Mouse (Mus musculus) forebrain, embryonic 12.5 days (tissue): ENCODE measurements around the gene Vav3. TPM values are rescaled to one million over a fixed set of nuclear protein-coding genes. Genes with fewer than 3 reads are reported as not detected.

Source experiments
- ATAC-seq: fragments of 200-750 bp; cut with Nextera tagmentation; 2 replicates; pipeline ENCODE4 v1.8.0; 2017; ENCODE audit warnings: moderate TSS enrichment; ENCODE audit not compliant: low FRiP score
- H3K27ac ChIP-seq: fragments of 300-500 bp; sonication (generic); 2 replicates; pipeline ENCODE4 v1.5.1; 2016; ENCODE audit warnings: mild to moderate bottlenecking
- H3K27me3 ChIP-seq: fragments of 300-500 bp; sonication (generic); 2 replicates; pipeline ENCODE4 v1.6.1; 2016; ENCODE audit warnings: mild to moderate bottlenecking
- H3K36me3 ChIP-seq: fragments of 300-500 bp; sonication (generic); replicated peaks from 2 replicates; pipeline ENCODE4 v1.6.1; 2016; ENCODE audit warnings: mild to moderate bottlenecking
- H3K4me1 ChIP-seq: fragments of 300-500 bp; sonication (generic); 2 replicates; pipeline ENCODE4 v1.6.1; 2016
- H3K4me2 ChIP-seq: fragments of 300-500 bp; sonication (generic); 2 replicates; pipeline ENCODE4 v1.6.1; 2016; ENCODE audit warnings: mild to moderate bottlenecking, moderate library complexity
- H3K4me3 ChIP-seq: fragments of 300-500 bp; sonication (generic); replicated peaks from 2 replicates; pipeline ENCODE4 v1.5.1; 2016; ENCODE audit warnings: mild to moderate bottlenecking
- H3K9ac ChIP-seq: fragments of 300-500 bp; sonication (generic); 2 replicates; pipeline ENCODE4 v1.6.1; 2016; ENCODE audit warnings: mild to moderate bottlenecking
- H3K9me3 ChIP-seq: fragments of 300-500 bp; sonication (generic); 2 replicates; pipeline ENCODE4 v1.6.1; 2016
- WGBS: fragments of 180-500 bp; shearing (Covaris S2); methylation state at CpG from one replicate; pipeline ENCODE4 v1.1.7; 2016; 5-methylcytosine and 5-hydroxymethylcytosine counted together
- polyA plus RNA-seq: library from polyadenylated mRNA; unstranded; fragments of >200 nt; fragmentation: Nextera tagmentation; extraction: Ambion mirVana; gene quantifications from 2 replicates; pipeline ENCODE4 v1.2.1, GENCODE M21; 2016

Gene Vav3
- polyA plus RNA-seq, 1 experiment from 2014 or later, result 10.9 TPM

- no peak overlapping the region for H3K4me2 ChIP-seq
- no peak overlapping the region for H3K4me3 ChIP-seq
- H3K9ac ChIP-seq, result no peak overlapping the region
- no peaks in the 10 kb centered on the region for H3K9me3 ChIP-seq
- no peaks in the 10 kb centered on the region for H3K27me3 ChIP-seq
- H3K36me3 ChIP-seq, result no peaks in the 10 kb centered on the region
- 81% methylated on average over 2 of the region's 2 CpGs for WGBS
- ATAC-seq, result no peak
- no peak overlapping the region for H3K27ac ChIP-seq
- H3K4me1 ChIP-seq, result no peaks in the 10 kb centered on the region
Observed at GRCm38 (mm10) chr3:109623770-109624169, 283.3 kb downstream of the Vav3 start.

DNA sequence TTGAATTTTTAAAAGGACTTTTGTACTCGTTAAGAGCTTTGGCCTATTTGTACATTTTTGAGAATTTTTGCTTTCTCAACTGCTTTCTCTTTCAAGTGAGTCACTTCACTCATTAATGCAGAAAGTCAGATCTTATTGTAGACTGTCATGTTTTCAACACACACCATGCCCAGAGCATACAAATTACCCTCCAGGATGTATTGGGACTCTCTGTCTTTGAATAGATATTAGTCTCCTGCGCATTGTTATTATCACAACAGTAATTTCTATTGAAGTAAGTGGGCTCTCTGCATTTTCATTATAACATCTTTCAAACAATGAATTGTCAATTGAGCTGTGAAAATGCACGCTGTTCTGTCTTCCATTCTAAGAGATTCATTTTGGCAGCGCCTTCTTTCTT lies 295.6 kb downstream of the Vav3 start:
- ATAC-seq, result no peak; the same call in 1 of the 2 replicates

DNA sequence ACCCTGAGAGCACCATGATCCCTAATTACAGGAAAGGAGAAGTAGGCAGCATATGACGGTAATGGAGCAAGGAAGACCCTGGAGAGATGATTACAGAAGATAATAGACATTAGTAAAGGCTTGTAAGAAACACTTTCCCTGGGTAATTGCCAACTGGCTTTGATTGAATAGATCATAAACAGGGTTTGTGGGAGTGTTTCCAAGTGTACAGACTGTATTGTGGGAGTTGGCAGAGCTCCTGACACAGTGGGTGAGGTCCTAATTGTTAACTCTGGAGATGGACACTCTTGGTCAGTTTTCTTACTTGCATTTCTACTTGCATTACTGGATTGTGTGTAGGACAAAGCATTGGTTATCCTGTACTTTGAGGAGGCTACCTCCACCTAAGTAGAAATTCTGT lies 298.9 kb downstream of the Vav3 start:
- Histone ChIP-seq H3K4me2 (no peak overlapping the region), H3K4me3 (no peak overlapping the region), H3K27ac (no peak overlapping the region), H3K27me3 (no peaks in the 10 kb centered on the region), H3K36me3 (no peaks in the 10 kb centered on the region), H3K9me3 (no peaks in the 10 kb centered on the region), H3K9ac (no peak overlapping the region), H3K4me1 (peaks cover 12% of the 10 kb centered on the region)
- 57% methylated on average over 1 of the region's 1 CpGs for WGBS
- no peak for ATAC-seq

More for the DNA sequence above, 295.6 kb downstream of the Vav3 start:
- Histone ChIP-seq H3K9me3 (no peaks in the 10 kb centered on the region), H3K4me3 (no peak overlapping the region), H3K9ac (no peak overlapping the region), H3K4me2 (no peak overlapping the region), H3K27me3 (no peaks in the 10 kb centered on the region), H3K27ac (no peak overlapping the region), H3K36me3 (no peaks in the 10 kb centered on the region), H3K4me1 (peaks cover 12% of the 10 kb centered on the region)
- 35% methylated on average over 4 of the region's 4 CpGs for WGBS

GRCm38 (mm10) chr3:109640796-109641195 lies 300.3 kb downstream of the Vav3 start:
- ATAC-seq, result no peak
- Histone ChIP-seq H3K4me3 (no peak overlapping the region), H3K27me3 (no peaks in the 10 kb centered on the region), H3K36me3 (no peaks in the 10 kb centered on the region), H3K27ac (no peak overlapping the region), H3K9me3 (no peaks in the 10 kb centered on the region), H3K4me1 (peaks cover 12% of the 10 kb centered on the region), H3K9ac (no peak overlapping the region), H3K4me2 (no peak overlapping the region)
- WGBS, result 79% methylated on average over 4 of the region's 4 CpGs

DNA sequence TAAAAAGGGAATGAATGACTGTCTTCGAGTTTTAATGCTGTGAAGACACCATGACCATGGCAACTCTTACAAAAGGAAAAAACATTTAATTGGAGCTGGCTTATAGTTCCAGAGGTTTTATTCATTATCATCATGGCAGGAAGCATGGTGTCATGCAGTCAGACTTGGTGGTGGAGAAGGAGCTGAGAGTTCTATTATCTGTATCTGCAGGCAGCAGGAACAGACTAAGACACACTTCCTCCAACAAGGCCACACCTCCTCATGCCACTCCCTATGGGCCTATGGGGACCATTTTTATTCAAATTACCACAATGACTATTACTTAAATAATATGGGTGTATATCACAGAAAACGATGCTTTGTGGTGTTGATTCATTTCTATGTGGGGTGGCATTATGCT lies 307.8 kb downstream of the Vav3 start:
- Histone ChIP-seq H3K36me3 (no peaks in the 10 kb centered on the region), H3K4me1 (no peaks in the 10 kb centered on the region), H3K4me2 (no peak overlapping the region), H3K27ac (no peak overlapping the region), H3K4me3 (no peak overlapping the region), H3K27me3 (no peaks in the 10 kb centered on the region), H3K9me3 (no peaks in the 10 kb centered on the region), H3K9ac (no peak overlapping the region)
- WGBS, result 73% methylated on average over 2 of the region's 2 CpGs
- no peak for ATAC-seq

- no peaks in the 10 kb centered on the region for H3K4me1 ChIP-seq
Observed at GRCm38 (mm10) chr3:109651479-109651878, 311.0 kb downstream of the Vav3 start.

DNA sequence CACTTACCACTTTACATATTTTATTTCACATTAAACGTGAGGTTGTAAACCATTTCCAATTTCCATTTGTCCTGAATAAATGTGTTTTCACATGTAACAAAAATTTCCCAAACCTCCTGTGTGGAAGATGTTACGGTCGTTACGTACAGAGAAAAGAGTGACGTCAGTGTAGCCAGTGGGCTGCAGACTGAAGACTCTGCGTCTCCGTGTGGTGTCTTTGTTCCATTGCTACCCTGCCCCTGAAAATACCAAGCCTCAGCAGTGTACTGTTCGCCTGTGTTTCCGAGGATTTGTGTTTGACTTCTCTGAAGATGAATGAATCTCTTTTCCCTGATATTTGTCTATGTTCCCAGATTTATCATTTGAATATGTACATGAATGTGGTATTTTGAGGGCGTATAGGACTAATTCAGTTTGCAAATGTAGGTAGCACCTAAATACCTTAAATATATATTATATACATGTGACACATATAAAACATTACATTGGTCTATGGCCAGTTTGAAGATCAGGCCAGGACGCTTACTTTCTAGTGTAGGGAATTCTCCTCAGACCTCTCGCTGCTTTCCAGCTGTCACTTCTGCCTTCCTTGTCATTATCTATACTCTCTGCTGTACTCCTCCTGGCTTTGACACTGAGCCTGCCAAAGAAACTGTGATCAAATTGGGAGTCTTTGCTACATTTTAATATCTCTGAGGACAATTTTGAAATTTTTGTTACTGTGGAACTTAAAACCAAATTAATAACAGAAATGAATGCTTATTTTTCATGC lies 312.6 kb downstream of the Vav3 start:
- WGBS, result 85% methylated on average over 12 of the region's 12 CpGs
- H3K9ac ChIP-seq, result no peak overlapping the region
- H3K9me3 ChIP-seq, result no peaks in the 10 kb centered on the region
- H3K4me1 ChIP-seq, result no peaks in the 10 kb centered on the region
- no peak for ATAC-seq
- no peak overlapping the region for H3K4me2 ChIP-seq
- H3K36me3 ChIP-seq, result no peaks in the 10 kb centered on the region
- no peak overlapping the region for H3K27ac ChIP-seq
- H3K4me3 ChIP-seq, result no peak overlapping the region
- H3K27me3 ChIP-seq, result no peaks in the 10 kb centered on the region

More at GRCm38 (mm10) chr3:109651479-109651878, 311.0 kb downstream of the Vav3 start:
- Histone ChIP-seq H3K4me3 (no peak overlapping the region), H3K27me3 (no peaks in the 10 kb centered on the region), H3K9ac (no peak overlapping the region), H3K27ac (no peak overlapping the region), H3K9me3 (no peaks in the 10 kb centered on the region), H3K4me2 (no peak overlapping the region), H3K36me3 (no peaks in the 10 kb centered on the region)
- no peak for ATAC-seq
- 92% methylated on average over 3 of the region's 3 CpGs for WGBS

DNA sequence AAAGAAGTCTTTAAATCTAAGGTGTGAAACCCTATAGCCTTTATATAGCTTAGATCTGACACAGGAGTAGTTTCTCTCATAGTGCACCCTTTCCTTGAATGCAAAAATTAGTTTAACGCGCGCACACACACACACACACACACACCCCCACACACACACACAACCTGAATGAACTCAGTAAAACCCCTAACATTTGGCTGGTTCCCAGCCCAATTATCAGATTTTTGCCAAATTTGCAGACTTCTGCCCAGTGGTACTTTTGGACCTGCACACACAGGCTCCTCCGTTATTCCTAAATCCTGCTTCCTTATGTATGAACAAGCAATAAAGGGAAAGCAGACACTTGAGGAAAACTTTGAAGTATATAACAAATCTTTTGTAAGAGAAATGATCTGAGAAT lies 313.9 kb downstream of the Vav3 start:
- Histone ChIP-seq H3K9ac (no peak overlapping the region), H3K9me3 (no peaks in the 10 kb centered on the region), H3K4me1 (no peaks in the 10 kb centered on the region), H3K36me3 (no peaks in the 10 kb centered on the region), H3K27me3 (no peaks in the 10 kb centered on the region), H3K4me3 (no peak overlapping the region), H3K4me2 (no peak overlapping the region), H3K27ac (no peak overlapping the region)
- WGBS, result 93% methylated on average over 4 of the region's 4 CpGs
- ATAC-seq, result no peak

DNA sequence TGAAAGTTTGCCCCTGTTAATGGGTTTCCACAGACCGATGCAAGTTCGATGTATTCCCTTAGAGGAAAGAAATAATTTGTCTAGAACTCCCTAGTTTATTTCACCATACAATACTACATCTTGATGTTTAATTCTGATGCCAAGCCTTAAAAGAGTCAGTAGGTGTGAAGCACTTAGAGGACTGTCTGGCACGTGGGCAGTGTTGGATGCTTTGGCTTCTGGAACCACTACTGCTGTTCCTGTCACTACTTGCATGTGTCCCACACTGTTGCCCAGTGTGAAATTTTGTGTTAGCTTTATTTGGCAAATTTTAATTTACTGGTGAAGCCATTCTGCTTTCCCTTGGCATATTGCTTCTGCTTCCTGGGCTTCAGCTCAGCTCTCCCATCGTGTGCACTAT lies 331.3 kb downstream of the Vav3 start:
- Histone ChIP-seq H3K4me1 (no peaks in the 10 kb centered on the region), H3K9me3 (no peaks in the 10 kb centered on the region), H3K9ac (no peak overlapping the region), H3K4me3 (no peak overlapping the region), H3K4me2 (no peak overlapping the region), H3K27ac (no peak overlapping the region), H3K36me3 (no peaks in the 10 kb centered on the region), H3K27me3 (no peaks in the 10 kb centered on the region)
- no peak for ATAC-seq
- WGBS, result 87% methylated on average over 4 of the region's 4 CpGs

DNA sequence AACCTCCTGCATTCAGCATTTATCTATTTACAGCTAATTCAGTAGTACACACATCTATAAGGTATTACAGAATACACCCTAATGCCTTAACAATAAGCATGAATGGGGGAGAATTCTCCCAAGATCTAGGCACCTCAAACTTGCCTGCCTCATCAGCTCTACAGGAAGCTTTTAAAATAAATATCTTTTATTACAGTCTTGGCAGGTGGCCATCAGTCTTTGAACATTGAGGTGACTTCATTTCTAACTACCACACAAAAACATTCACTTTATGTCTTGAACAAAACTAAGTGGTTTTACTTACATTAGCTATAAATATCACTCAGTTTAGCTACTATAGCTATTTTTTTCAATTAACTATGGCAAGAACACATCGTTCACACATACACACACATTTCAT lies 332.5 kb downstream of the Vav3 start:
- H3K4me3 ChIP-seq, result no peak overlapping the region
- ATAC-seq, result no peak
- no peaks in the 10 kb centered on the region for H3K4me1 ChIP-seq
- H3K36me3 ChIP-seq, result no peaks in the 10 kb centered on the region
- WGBS, result 93% methylated on average over 1 of the region's 1 CpGs
- no peak overlapping the region for H3K9ac ChIP-seq
- no peak overlapping the region for H3K4me2 ChIP-seq
- no peak overlapping the region for H3K27ac ChIP-seq
- H3K9me3 ChIP-seq, result no peaks in the 10 kb centered on the region
- no peaks in the 10 kb centered on the region for H3K27me3 ChIP-seq

DNA sequence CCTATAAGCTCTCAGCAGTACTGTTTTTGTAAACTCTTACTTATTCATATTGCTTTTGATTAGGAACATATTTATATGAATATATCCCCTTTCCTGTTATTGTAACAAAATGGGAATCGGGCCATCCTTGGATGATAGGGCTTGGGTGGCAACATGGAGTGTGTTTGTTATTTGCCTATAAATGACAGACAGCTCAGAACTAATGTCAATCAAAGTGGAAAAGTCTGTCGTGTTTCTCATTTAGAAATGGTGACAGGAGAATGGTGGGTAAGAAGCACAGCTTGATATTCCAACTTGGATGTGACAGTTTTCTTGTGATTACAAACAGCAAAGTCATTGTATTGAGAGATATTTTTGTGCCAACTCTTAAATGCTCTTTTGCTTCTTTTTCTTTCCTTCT lies 339.8 kb downstream of the Vav3 start:
- H3K27ac ChIP-seq, result no peak overlapping the region
- H3K9me3 ChIP-seq, result no peaks in the 10 kb centered on the region
- H3K4me1 ChIP-seq, result no peaks in the 10 kb centered on the region
- no peak overlapping the region for H3K9ac ChIP-seq
- H3K4me3 ChIP-seq, result no peak overlapping the region
- H3K27me3 ChIP-seq, result no peaks in the 10 kb centered on the region
- ATAC-seq, result no peak
- H3K4me2 ChIP-seq, result no peak overlapping the region
- H3K36me3 ChIP-seq, result no peaks in the 10 kb centered on the region
- 89% methylated on average over 2 of the region's 2 CpGs for WGBS

DNA sequence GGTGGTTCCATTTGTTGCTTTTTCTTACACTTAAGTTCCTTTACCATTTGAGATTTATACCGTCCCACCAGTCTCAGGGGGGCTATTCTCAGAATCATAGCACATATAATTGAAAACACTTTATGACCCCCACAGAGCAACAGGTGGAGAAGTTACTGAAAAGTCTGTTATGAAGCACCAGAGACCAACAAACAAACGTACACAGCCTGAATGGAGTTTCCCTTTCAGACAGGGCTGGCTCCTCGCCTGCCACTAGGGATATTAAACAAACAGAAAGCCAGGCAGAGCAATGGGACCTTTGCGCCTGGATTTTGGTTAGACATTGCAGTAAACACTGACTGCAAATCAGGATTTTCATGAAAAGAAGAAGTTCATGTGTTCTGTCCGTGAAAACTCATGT lies 341.4 kb downstream of the Vav3 start:
- no peaks in the 10 kb centered on the region for H3K4me1 ChIP-seq
- no peak overlapping the region for H3K9ac ChIP-seq
- H3K9me3 ChIP-seq, result no peaks in the 10 kb centered on the region
- H3K4me3 ChIP-seq, result no peak overlapping the region
- WGBS, result 85% methylated on average over 5 of the region's 5 CpGs
- no peaks in the 10 kb centered on the region for H3K36me3 ChIP-seq
- H3K4me2 ChIP-seq, result no peak overlapping the region
- H3K27me3 ChIP-seq, result no peaks in the 10 kb centered on the region
- no peak overlapping the region for H3K27ac ChIP-seq
- no peak for ATAC-seq

DNA sequence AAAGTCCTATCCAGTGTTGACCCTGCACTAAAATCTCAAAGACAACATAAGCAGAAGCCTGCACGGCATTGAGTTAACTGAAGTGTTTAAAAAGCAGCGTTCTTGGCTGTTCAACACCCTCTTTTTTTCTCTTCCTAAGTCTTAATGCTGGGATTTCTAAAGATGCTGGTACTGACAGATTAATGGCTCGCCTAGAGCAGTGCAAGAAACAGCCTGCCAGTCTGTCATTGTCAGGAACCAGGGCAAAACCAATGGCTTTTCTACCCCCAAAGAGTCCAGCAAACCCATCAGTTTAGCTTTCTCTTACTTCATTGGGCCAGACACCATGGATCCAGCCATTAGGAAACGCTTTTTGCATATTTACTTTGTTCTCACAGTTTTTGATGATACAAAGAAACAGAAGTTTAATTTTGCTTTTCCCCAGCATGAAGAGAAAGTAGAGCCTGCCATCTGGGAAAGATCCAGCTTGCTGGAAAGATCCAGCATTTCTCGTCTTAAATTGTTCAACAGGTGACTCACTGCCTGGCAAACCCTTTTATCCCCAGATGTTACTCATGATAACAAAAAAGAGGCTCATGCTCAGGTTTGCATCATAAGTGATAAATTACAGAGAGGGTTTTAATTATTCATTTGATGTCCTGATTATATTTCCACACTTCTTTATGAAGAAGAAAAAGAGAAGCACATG lies 343.3 kb downstream of the Vav3 start:
- ATAC-seq, result no peak
- WGBS, result 80% methylated on average over 5 of the region's 5 CpGs
- H3K4me2 ChIP-seq, result no peak overlapping the region

More for the DNA sequence above, 343.3 kb downstream of the Vav3 start:
- Histone ChIP-seq H3K4me3 (no peak overlapping the region), H3K27me3 (no peaks in the 10 kb centered on the region), H3K27ac (no peak overlapping the region), H3K9ac (no peak overlapping the region), H3K36me3 (no peaks in the 10 kb centered on the region), H3K9me3 (no peaks in the 10 kb centered on the region), H3K4me1 (no peaks in the 10 kb centered on the region)
